Mouse (Mus musculus): ENCODE results near the gene Calm3.

Gene Calm3

GRCm38 (mm10) chr7:16942861-16943260 is 18.9 kb upstream of the Calm3 start:
- DNase-seq (ENCODE audit: extremely low spot score, low read depth, low spot score) = no peak

- DNase-seq (ENCODE audit: extremely low spot score, low read depth, low spot score) = no peak
Observed at GRCm38 (mm10) chr7:16940292-16940691, 16.4 kb upstream of the Calm3 start.

GRCm38 (mm10) chr7:16938117-16938791 is 14.3 kb upstream of the Calm3 start:
- no peak for DNase-seq (ENCODE audit: extremely low spot score, low read depth, low spot score)

- no peak for DNase-seq (ENCODE audit: extremely low spot score, low read depth, low spot score)
Observed at GRCm38 (mm10) chr7:16937312-16937711, 13.4 kb upstream of the Calm3 start.

- DNase-seq (ENCODE audit: extremely low spot score, low read depth, low spot score) = no peak
Observed at GRCm38 (mm10) chr7:16932704-16933577, 9.0 kb upstream of the Calm3 start.

GRCm38 (mm10) chr7:16931968-16932627 is 8.2 kb upstream of the Calm3 start:
- DNase-seq (ENCODE audit: extremely low spot score, low read depth, low spot score) = no peak

GRCm38 (mm10) chr7:16930850-16931249 is 6.9 kb upstream of the Calm3 start:
- DNase-seq (ENCODE audit: extremely low spot score, low read depth, low spot score) = no peak

- DNase-seq (ENCODE audit: extremely low spot score, low read depth, low spot score) = no peak
Observed at GRCm38 (mm10) chr7:16928341-16928740, 4.4 kb upstream of the Calm3 start.

GRCm38 (mm10) chr7:16923283-16924036 is 454 bp downstream of the Calm3 start:
- DNase-seq (ENCODE audit: extremely low spot score, low read depth, low spot score) = no peak

GRCm38 (mm10) chr7:16922360-16922973 is 1.4 kb downstream of the Calm3 start:
- no peak for DNase-seq (ENCODE audit: extremely low spot score, low read depth, low spot score)

- DNase-seq (ENCODE audit: extremely low spot score, low read depth, low spot score) = no peak
Observed at GRCm38 (mm10) chr7:16921881-16922335, 2.0 kb downstream of the Calm3 start.

GRCm38 (mm10) chr7:16920818-16921791 is 2.8 kb downstream of the Calm3 start:
- DNase-seq (ENCODE audit: extremely low spot score, low read depth, low spot score) = no peak

GRCm38 (mm10) chr7:16920150-16920579 is 3.7 kb downstream of the Calm3 start:
- no peak for DNase-seq (ENCODE audit: extremely low spot score, low read depth, low spot score)

- DNase-seq (ENCODE audit: extremely low spot score, low read depth, low spot score) = no peak
Observed at GRCm38 (mm10) chr7:16919395-16920149, 4.3 kb downstream of the Calm3 start.

GRCm38 (mm10) chr7:16918670-16919069 is 5.2 kb downstream of the Calm3 start:
- DNase-seq (ENCODE audit: extremely low spot score, low read depth, low spot score) = no peak

- DNase-seq (ENCODE audit: extremely low spot score, low read depth, low spot score) = no peak
Observed at GRCm38 (mm10) chr7:16918014-16918413, 5.9 kb downstream of the Calm3 start.

GRCm38 (mm10) chr7:16917447-16917846 is 6.5 kb downstream of the Calm3 start:
- DNase-seq (ENCODE audit: extremely low spot score, low read depth, low spot score) = no peak
